Mouse (Mus musculus): ENCODE results near the gene Chchd2. TPM values are rescaled to one million over a fixed set of nuclear protein-coding genes. Genes with fewer than 3 reads are reported as not detected.
"Not testable (repeated sequence)": the region's sequence is repeated elsewhere in the genome, so short reads cannot be mapped to it uniquely, and the experiment has no call there.

Gene Chchd2
- polyA plus RNA-seq, 1 experiment = 2,208 TPM

- 52% methylated on average over 8 of the region's 8 CpGs for WGBS
- no peak for TF ChIP-seq POLR2A (IDR thresholded peaks at IDR 0.05; ENCODE audit: low read depth, low read length)
These were observed 32.0 kb upstream of the Chchd2 start for GRCm38 (mm10) chr5:129919320-129919719.

GRCm38 (mm10) chr5:129918752-129919151, 31.5 kb upstream of the Chchd2 start:
- H3K36me3 ChIP-seq (ENCODE audit: control insufficient read depth, insufficient read depth, low read length) = no peaks in the 10 kb centered on the region
- H3K27ac ChIP-seq (ENCODE audit: insufficient read depth, low read depth, low read length) = no peak overlapping the region
- no peak for TF ChIP-seq POLR2A (IDR thresholded peaks at IDR 0.05; ENCODE audit: low read depth, low read length)
- TF ChIP-seq CTCF (IDR thresholded peaks at IDR 0.05; ENCODE audit: extremely low read depth, insufficient read length, insufficient replicate concordance, low read depth, low read length) = no peak
- WGBS = 79% methylated on average over 9 of the region's 9 CpGs
- no peak overlapping the region for H3K4me3 ChIP-seq (ENCODE audit: low read depth, low read length)
- H3K4me1 ChIP-seq (ENCODE audit: control insufficient read depth, insufficient read depth, insufficient read length, low read length) = no peaks in the 10 kb centered on the region
- H3K27me3 ChIP-seq (ENCODE audit: control insufficient read depth, insufficient read depth, low read length) = no peaks in the 10 kb centered on the region

More at GRCm38 (mm10) chr5:129919320-129919719, 32.0 kb upstream of the Chchd2 start:
- H3K36me3 ChIP-seq (ENCODE audit: control insufficient read depth, insufficient read depth, low read length) = no peaks in the 10 kb centered on the region
- H3K4me3 ChIP-seq (ENCODE audit: low read depth, low read length) = no peak overlapping the region
- no peak overlapping the region for H3K27ac ChIP-seq (ENCODE audit: insufficient read depth, low read depth, low read length)
- no peaks in the 10 kb centered on the region for H3K4me1 ChIP-seq (ENCODE audit: control insufficient read depth, insufficient read depth, insufficient read length, low read length)
- no peaks in the 10 kb centered on the region for H3K27me3 ChIP-seq (ENCODE audit: control insufficient read depth, insufficient read depth, low read length)

GRCm38 (mm10) chr5:129918065-129918651, 30.9 kb upstream of the Chchd2 start:
- H3K36me3 ChIP-seq (ENCODE audit: control insufficient read depth, insufficient read depth, low read length) = no peaks in the 10 kb centered on the region
- no peak overlapping the region for H3K27ac ChIP-seq (ENCODE audit: insufficient read depth, low read depth, low read length)
- WGBS = 91% methylated on average over 24 of the region's 24 CpGs
- no peaks in the 10 kb centered on the region for H3K4me1 ChIP-seq (ENCODE audit: control insufficient read depth, insufficient read depth, insufficient read length, low read length)
- H3K27me3 ChIP-seq (ENCODE audit: control insufficient read depth, insufficient read depth, low read length) = no peaks in the 10 kb centered on the region
- TF ChIP-seq CTCF (IDR thresholded peaks at IDR 0.05; ENCODE audit: extremely low read depth, insufficient read length, insufficient replicate concordance, low read depth, low read length) = no peak
- TF ChIP-seq POLR2A (IDR thresholded peaks at IDR 0.05; ENCODE audit: low read depth, low read length) = no peak
- H3K4me3 ChIP-seq (ENCODE audit: low read depth, low read length) = no peak overlapping the region

GRCm38 (mm10) chr5:129915491-129915890, 28.2 kb upstream of the Chchd2 start:
- H3K27ac ChIP-seq (ENCODE audit: insufficient read depth, low read depth, low read length); H3K4me3 ChIP-seq (ENCODE audit: low read depth, low read length); H3K27me3 ChIP-seq (ENCODE audit: control insufficient read depth, insufficient read depth, low read length); H3K36me3 ChIP-seq (ENCODE audit: control insufficient read depth, insufficient read depth, low read length); H3K4me1 ChIP-seq (ENCODE audit: control insufficient read depth, insufficient read depth, insufficient read length, low read length): not testable (repeated sequence)
- 67% methylated on average over 11 of the region's 11 CpGs for WGBS

- Histone ChIP-seq H3K4me3 (ENCODE audit: low read depth, low read length) (no peak overlapping the region), H3K4me1 (ENCODE audit: control insufficient read depth, insufficient read depth, insufficient read length, low read length) (peaks cover under 1% of the 10 kb centered on the region; the same call in 1 of the 2 replicates), H3K27me3 (ENCODE audit: control insufficient read depth, insufficient read depth, low read length) (no peaks in the 10 kb centered on the region), H3K36me3 (ENCODE audit: control insufficient read depth, insufficient read depth, low read length) (no peaks in the 10 kb centered on the region), H3K27ac (ENCODE audit: insufficient read depth, low read depth, low read length) (no peak overlapping the region)
- TF ChIP-seq POLR2A (IDR thresholded peaks at IDR 0.05; ENCODE audit: low read depth, low read length) (no peak), CTCF (IDR thresholded peaks at IDR 0.05; ENCODE audit: extremely low read depth, insufficient read length, insufficient replicate concordance, low read depth, low read length) (peak; percentile 63; the same call in 1 of the 2 replicates)
- WGBS = 36% methylated on average over 2 of the region's 2 CpGs
These were observed 26.8 kb upstream of the Chchd2 start for GRCm38 (mm10) chr5:129914024-129914423.

- H3K27me3 ChIP-seq (ENCODE audit: control insufficient read depth, insufficient read depth, low read length) = no peaks in the 10 kb centered on the region
- H3K4me3 ChIP-seq (ENCODE audit: low read depth, low read length) = no peak overlapping the region
- peaks cover 4% of the 10 kb centered on the region; the same call in 1 of the 2 replicates for H3K4me1 ChIP-seq (ENCODE audit: control insufficient read depth, insufficient read depth, insufficient read length, low read length)
- H3K36me3 ChIP-seq (ENCODE audit: control insufficient read depth, insufficient read depth, low read length) = no peaks in the 10 kb centered on the region
- no peak overlapping the region for H3K27ac ChIP-seq (ENCODE audit: insufficient read depth, low read depth, low read length)
- TF ChIP-seq POLR2A (IDR thresholded peaks at IDR 0.05; ENCODE audit: low read depth, low read length) = no peak
- TF ChIP-seq CTCF (IDR thresholded peaks at IDR 0.05; ENCODE audit: extremely low read depth, insufficient read length, insufficient replicate concordance, low read depth, low read length) = no peak
- WGBS = 74% methylated on average over 7 of the region's 7 CpGs
These were observed 22.3 kb upstream of the Chchd2 start for GRCm38 (mm10) chr5:129909591-129909990.

GRCm38 (mm10) chr5:129909147-129909546, 21.9 kb upstream of the Chchd2 start:
- peaks cover 4% of the 10 kb centered on the region; the same call in 1 of the 2 replicates for H3K4me1 ChIP-seq (ENCODE audit: control insufficient read depth, insufficient read depth, insufficient read length, low read length)
- TF ChIP-seq POLR2A (IDR thresholded peaks at IDR 0.05; ENCODE audit: low read depth, low read length) (no peak), CTCF (IDR thresholded peaks at IDR 0.05; ENCODE audit: extremely low read depth, insufficient read length, insufficient replicate concordance, low read depth, low read length) (no peak)
- H3K36me3 ChIP-seq (ENCODE audit: control insufficient read depth, insufficient read depth, low read length) = no peaks in the 10 kb centered on the region
- no peak overlapping the region for H3K4me3 ChIP-seq (ENCODE audit: low read depth, low read length)
- WGBS = 67% methylated on average over 9 of the region's 9 CpGs
- no peak overlapping the region for H3K27ac ChIP-seq (ENCODE audit: insufficient read depth, low read depth, low read length)
- H3K27me3 ChIP-seq (ENCODE audit: control insufficient read depth, insufficient read depth, low read length) = no peaks in the 10 kb centered on the region

Data from small intestine, adult 2 months (tissue).